Comparison of ENCODE assay signal across 9 mouse cellular contexts in genomic region chr2:106694886-106695733, GRCm38 (mm10). TPM values are rescaled to one million over a fixed set of nuclear protein-coding genes. Genes with fewer than 3 reads are reported as not detected.
DNase-seq lines count a peak whose midpoint lies in the region; ATAC-seq and TF ChIP-seq lines count a peak whose summit lies in the region.
"Had no signal": no experiment of that assay in that cellular context is flagged by ENCODE, and none has a peak within 500 bp of the region (broad histone marks: within the 10 kb centered on the region; RNA-seq: fewer than 3 reads in every experiment).

No protein-coding gene starts in this region.

- TF ChIP-seq CTCF in liver, postnatal 0 days (IDR thresholded peaks at IDR 0.05; ENCODE audit: low read depth) = no peak

- no peak for TF ChIP-seq EP300 in liver, postnatal 0 days (IDR thresholded peaks at IDR 0.05; ENCODE audit: low read depth)

- H3K4me1 ChIP-seq in megakaryocyte, embryonic 14.5 days = peaks cover 27% of the 10 kb centered on the region
- H3K4me1 ChIP-seq in heart, embryonic 10.5 days = peaks cover 10% of the 10 kb centered on the region; the same call in 1 of the 2 replicates
- H3K4me1 ChIP-seq in kidney, embryonic 16.5 days (ENCODE audit: insufficient read depth, low read length) = peaks cover 22% of the 10 kb centered on the region
- no peaks in the 10 kb centered on the region for H3K4me1 ChIP-seq in liver, postnatal 0 days (ENCODE audit: insufficient read depth)

- H3K4me2 ChIP-seq in kidney, embryonic 16.5 days (replicated peaks; ENCODE audit: low read depth, low read length) = peak overlapping the region; percentile 99
- peak overlapping the region; percentile 98 for H3K4me2 ChIP-seq in liver, postnatal 0 days (ENCODE audit: low read depth, low read length)

- H3K9ac ChIP-seq in kidney, embryonic 16.5 days (replicated peaks; ENCODE audit: low read length) = peak overlapping the region; percentile 87
- 0 out of 2 replicates have a peak overlapping the region, but pooled peaks have one; percentile 26 for H3K9ac ChIP-seq in liver, postnatal 0 days (replicated peaks)

- H3K36me3 ChIP-seq in megakaryocyte, embryonic 14.5 days (replicated peaks; ENCODE audit: low read length) = no peaks in the 10 kb centered on the region
- peaks cover 3% of the 10 kb centered on the region; the same call in 1 of the 2 replicates for H3K36me3 ChIP-seq in heart, embryonic 10.5 days
- no peaks in the 10 kb centered on the region for H3K36me3 ChIP-seq in kidney, embryonic 16.5 days (ENCODE audit: insufficient read depth, low read length)
- no peaks in the 10 kb centered on the region for H3K36me3 ChIP-seq in liver, postnatal 0 days (replicated peaks; ENCODE audit: insufficient read depth, low read length)
- H3K36me3 ChIP-seq: G1E had no signal

- WGBS in heart, embryonic 10.5 days = under 1% methylated on average over 41 of the region's 41 CpGs
- WGBS in kidney, embryonic 16.5 days = 0% methylated on average over 41 of the region's 41 CpGs
- under 1% methylated on average over 40 of the region's 41 CpGs for WGBS in liver, postnatal 0 days (ENCODE audit: insufficient replicate concordance)

- peak overlapping the region; percentile 69 for H3K4me3 ChIP-seq in megakaryocyte, embryonic 14.5 days (replicated peaks)
- H3K4me3 ChIP-seq in heart, embryonic 10.5 days = peak overlapping the region; percentile 97
- H3K4me3 ChIP-seq in kidney, embryonic 16.5 days (ENCODE audit: low read length) = peak overlapping the region; percentile 73
- peak overlapping the region; percentile 68 for H3K4me3 ChIP-seq in liver, postnatal 0 days (ENCODE audit: low read depth, low read length)

- DNase-seq in embryo, embryonic 11 days = peak; percentile 64
- peak; percentile 84 for DNase-seq in heart, embryonic 10.5 days (ENCODE audit: low spot score)
- DNase-seq in liver, postnatal 0 days = peak; percentile 16
- peak; percentile 63 for DNase-seq in retina, embryonic 14.5 days (ENCODE audit: low spot score)
- DNase-seq in thymus, postnatal 36 days = no peak

- H3K27me3 ChIP-seq in megakaryocyte, embryonic 14.5 days (replicated peaks) = peaks cover 52% of the 10 kb centered on the region
- H3K27me3 ChIP-seq in heart, embryonic 10.5 days (ENCODE audit: insufficient read depth, poor library complexity, severe bottlenecking) = no peaks in the 10 kb centered on the region
- peaks cover 40% of the 10 kb centered on the region for H3K27me3 ChIP-seq in kidney, embryonic 16.5 days (ENCODE audit: insufficient read depth, low read length)
- H3K27me3 ChIP-seq in liver, postnatal 0 days (ENCODE audit: insufficient read depth, low read length) = peaks cover 47% of the 10 kb centered on the region

- no peaks in the 10 kb centered on the region for H3K9me3 ChIP-seq in megakaryocyte, embryonic 14.5 days
- H3K9me3 ChIP-seq in heart, embryonic 10.5 days = no peaks in the 10 kb centered on the region
- H3K9me3 ChIP-seq in kidney, embryonic 16.5 days (ENCODE audit: low read length) = no peaks in the 10 kb centered on the region
- H3K9me3 ChIP-seq in liver, postnatal 0 days (ENCODE audit: low read length) = no peaks in the 10 kb centered on the region

- ATAC-seq in megakaryocyte, adult 5-6 weeks (ENCODE audit: poor library complexity, severe bottlenecking) = no peak
- ATAC-seq in kidney, embryonic 16.5 days (ENCODE audit: low FRiP score, low TSS enrichment) = no peak; the same call in 1 of the 2 replicates
- ATAC-seq in liver, postnatal 0 days = no peak

- peak overlapping the region; percentile 99 for H3K27ac ChIP-seq in heart, embryonic 10.5 days
- peak overlapping the region; percentile 87 for H3K27ac ChIP-seq in kidney, embryonic 16.5 days (ENCODE audit: low read length)
- H3K27ac ChIP-seq in liver, postnatal 0 days (ENCODE audit: low read depth) = no peak overlapping the region

RNA-seq across cellular contexts. Expression of gene Mpped2, which starts 2.0 kb away (rescaled TPM):
- polyA plus RNA-seq in megakaryocyte, embryonic 14.5 days (2012; ENCODE audit: insufficient read depth, low replicate concordance) = 0.10 TPM in 1 of 2 replicates, not detected in the other
- not detected in 2 replicates for total RNA-seq in megakaryocyte, adult 5-6 weeks (2015)
- total RNA-seq in megakaryocyte, adult 5-6 weeks (2017) = 0.37 TPM in 1 of 2 replicates, not detected in the other
- 130 and 173 TPM in 2 replicates for polyA plus RNA-seq in heart, embryonic 10.5 days (2016; fragmentation: Nextera tagmentation; extraction: Ambion mirVana)
- polyA plus RNA-seq in kidney, embryonic 16.5 days (2015; fragmentation: Nextera tagmentation; extraction: Ambion mirVana) = 28.6 and 32.0 TPM in 2 replicates
- 0.64 and 1.3 TPM in 2 replicates for polyA plus RNA-seq in liver, postnatal 0 days (2015; fragmentation: Nextera tagmentation; extraction: Ambion mirVana)
- polyA plus RNA-seq: G1E had no signal

Comparison
In these comparisons a context has a peak if more than half of its experiments do, and no peak if none do; other contexts are left out.
1. DNase-seq: peak in embryo, embryonic 11 days (single experiment), heart, embryonic 10.5 days (single experiment), liver, postnatal 0 days (single experiment) and retina, embryonic 14.5 days (single experiment); none in thymus, postnatal 36 days (0 of 2).
2. RNA of gene Mpped2, which starts 2.0 kb away (polyA plus RNA-seq): 130 to 173 TPM in heart, embryonic 10.5 days and 28.6 to 32.0 TPM in kidney, embryonic 16.5 days; 0.64 to 1.3 TPM in liver, postnatal 0 days and 0.10 TPM in megakaryocyte, embryonic 14.5 days; every median in the first group is over 10 times any median in the second.
3. Peak in every context shown above with its lines, with median percentiles within 50 percentile points of each other: H3K4me3 ChIP-seq.